Mouse (Mus musculus): ENCODE results near the gene Kcnmb4.
A peak's percentile ranks its signal among the peaks of the same experiment; 100 is the strongest.

Kcnmb4 gene

GRCm38 (mm10) chr10:116402742-116403425 is 70.8 kb downstream of the Kcnmb4 start:
- peak; percentile 43 for DNase-seq (ENCODE audit: low read depth, low spot score)

GRCm38 (mm10) chr10:116397973-116398372 is 75.7 kb downstream of the Kcnmb4 start:
- no peak for DNase-seq (ENCODE audit: low read depth, low spot score)

GRCm38 (mm10) chr10:116397573-116397972 is 76.1 kb downstream of the Kcnmb4 start:
- no peak for DNase-seq (ENCODE audit: low read depth, low spot score)

GRCm38 (mm10) chr10:116396966-116397365 is 76.7 kb downstream of the Kcnmb4 start:
- no peak for DNase-seq (ENCODE audit: low read depth, low spot score)

- DNase-seq (ENCODE audit: low read depth, low spot score): no peak
Observed at GRCm38 (mm10) chr10:116396279-116396678, 77.4 kb downstream of the Kcnmb4 start.

GRCm38 (mm10) chr10:116394585-116394984 is 79.1 kb downstream of the Kcnmb4 start:
- no peak for DNase-seq (ENCODE audit: low read depth, low spot score)

GRCm38 (mm10) chr10:116393790-116394475 is 79.7 kb downstream of the Kcnmb4 start:
- no peak for DNase-seq (ENCODE audit: low read depth, low spot score)

- no peak for DNase-seq (ENCODE audit: low read depth, low spot score)
Observed at GRCm38 (mm10) chr10:116388840-116389239, 84.8 kb downstream of the Kcnmb4 start.

- no peak for DNase-seq (ENCODE audit: low read depth, low spot score)
Observed at GRCm38 (mm10) chr10:116386391-116386885, 87.2 kb downstream of the Kcnmb4 start.

GRCm38 (mm10) chr10:116384401-116384800 is 89.3 kb downstream of the Kcnmb4 start:
- no peak for DNase-seq (ENCODE audit: low read depth, low spot score)

- no peak for DNase-seq (ENCODE audit: low read depth, low spot score)
Observed at GRCm38 (mm10) chr10:116382826-116383685, 90.6 kb downstream of the Kcnmb4 start.

GRCm38 (mm10) chr10:116376853-116377252 is 96.8 kb downstream of the Kcnmb4 start:
- no peak for DNase-seq (ENCODE audit: low read depth, low spot score)

- DNase-seq (ENCODE audit: low read depth, low spot score): no peak
Observed at GRCm38 (mm10) chr10:116374111-116374510, 99.6 kb downstream of the Kcnmb4 start.

- peak; percentile 77 for DNase-seq (ENCODE audit: low read depth, low spot score)
Observed at GRCm38 (mm10) chr10:116370991-116371725, 102.5 kb downstream of the Kcnmb4 start.
